8 mouse cellular contexts compared by ENCODE assay signal in genomic region chr17:12915488-12915880, GRCm38 (mm10). TPM values are rescaled to one million over a fixed set of nuclear protein-coding genes. Genes with fewer than 3 reads are reported as not detected.
DNase-seq lines count a peak whose midpoint lies in the region; ATAC-seq and TF ChIP-seq lines count a peak whose summit lies in the region.

TSS of gene Tcp1 (plus strand) at chr17:12915701.

- no peak for TF ChIP-seq CTCF in liver, adult 2 months (IDR thresholded peaks at IDR 0.05; ENCODE audit: low read depth, low read length)

- H3K79me2 ChIP-seq in liver, adult 2 months (ENCODE audit: control insufficient read depth, insufficient read depth, low read length): no peaks in the 10 kb centered on the region; the same call in 1 of the 2 replicates

- DNase-seq in liver, adult 2 months (ENCODE audit: extremely low read depth, low read depth, low spot score): peak; percentile 43
- DNase-seq in liver: no peak
- peak; percentile 47 for DNase-seq in adrenal gland, postnatal 10 days
- no peak for DNase-seq in thymus, postnatal 36 days

- peak within 1 kb of the TSS; percentile 78 for H3K9ac ChIP-seq in liver, adult 2 months (ENCODE audit: low read depth, low read length)
- H3K9ac ChIP-seq in forebrain, embryonic 12.5 days: peak within 1 kb of the TSS; percentile 97
- peak within 1 kb of the TSS; percentile 96 for H3K9ac ChIP-seq in limb, embryonic 12.5 days (replicated peaks)

- no peak for TF ChIP-seq POLR2A in liver, adult 2 months (IDR thresholded peaks at IDR 0.05; ENCODE audit: extremely low read depth, insufficient read depth, low read length)

- H3K4me2 ChIP-seq in forebrain, embryonic 12.5 days: peak within 1 kb of the TSS; percentile 83
- H3K4me2 ChIP-seq in limb, embryonic 12.5 days: peak within 1 kb of the TSS; percentile 84

- no peaks in the 10 kb centered on the region for H3K9me3 ChIP-seq in forebrain, embryonic 12.5 days
- H3K9me3 ChIP-seq in limb, embryonic 12.5 days: no peaks in the 10 kb centered on the region

- peak within 1 kb of the TSS; percentile 70 for H3K27ac ChIP-seq in liver, adult 2 months (replicated peaks; ENCODE audit: insufficient read depth, low read depth, low read length)
- peak within 1 kb of the TSS; percentile 87 for H3K27ac ChIP-seq in forebrain, embryonic 12.5 days
- peak within 1 kb of the TSS; percentile 91 for H3K27ac ChIP-seq in limb, embryonic 12.5 days

- peaks cover 2% of the 10 kb centered on the region for H3K4me1 ChIP-seq in liver, adult 2 months (ENCODE audit: control insufficient read depth, insufficient read depth, low read length)
- peaks cover 15% of the 10 kb centered on the region for H3K4me1 ChIP-seq in forebrain, embryonic 12.5 days
- H3K4me1 ChIP-seq in limb, embryonic 12.5 days (replicated peaks): peaks cover 6% of the 10 kb centered on the region

- peaks cover 43% of the 10 kb centered on the region for H3K36me3 ChIP-seq in liver, adult 2 months (ENCODE audit: control insufficient read depth, insufficient read depth, low read length)
- peaks cover 56% of the 10 kb centered on the region for H3K36me3 ChIP-seq in forebrain, embryonic 12.5 days (replicated peaks)
- peaks cover 65% of the 10 kb centered on the region for H3K36me3 ChIP-seq in limb, embryonic 12.5 days

- H3K27me3 ChIP-seq in liver, adult 2 months (ENCODE audit: control insufficient read depth, insufficient read depth, low read length): no peaks in the 10 kb centered on the region
- no peaks in the 10 kb centered on the region for H3K27me3 ChIP-seq in forebrain, embryonic 12.5 days
- no peaks in the 10 kb centered on the region for H3K27me3 ChIP-seq in limb, embryonic 12.5 days

- peak within 1 kb of the TSS; percentile 68 for H3K4me3 ChIP-seq in liver, adult 2 months (ENCODE audit: insufficient read depth, low read depth, low read length)
- H3K4me3 ChIP-seq in forebrain, embryonic 12.5 days (replicated peaks): peak within 1 kb of the TSS; percentile 96
- peak within 1 kb of the TSS; percentile 95 for H3K4me3 ChIP-seq in limb, embryonic 12.5 days (replicated peaks)

- no peak; the same call in 1 of the 2 replicates for ATAC-seq in forebrain, embryonic 12.5 days (ENCODE audit: low FRiP score)
- peak; percentile 5 to 12; a peak in 3 of 4 replicates for ATAC-seq in hematopoietic stem cell, adult 5-6 weeks (replicated peaks in 1 of 2; ENCODE audit: insufficient read depth in 1 of 2, low FRiP score in 2 of 2, low TSS enrichment in 1 of 2, low read depth in 1 of 2, poor library complexity in 2 of 2, severe bottlenecking in 2 of 2)
- peak; percentile 5; the same call in 1 of the 2 replicates for ATAC-seq in limb, embryonic 12.5 days (ENCODE audit: insufficient number of reproducible peaks, insufficient read depth, low FRiP score, low TSS enrichment, low read depth)
- no peak for ATAC-seq in neutrophil, adult 5-6 weeks (ENCODE audit: extremely low read depth, insufficient number of reproducible peaks, low FRiP score, poor library complexity, severe bottlenecking)

- under 1% methylated on average over 18 of the region's 18 CpGs for WGBS in liver, adult 2 months
- 2% methylated on average over 18 of the region's 18 CpGs for WGBS in forebrain, embryonic 12.5 days
- 1% methylated on average over 18 of the region's 18 CpGs for WGBS in limb, embryonic 12.5 days

RNA-seq across cellular contexts. Expression of gene Tcp1, which starts in this region (rescaled TPM):
- 134 and 136 TPM in 2 replicates for total RNA-seq in liver, adult 2 months (2014; rRNA removed)
- 39.9 and 50.2 TPM in 2 replicates for polyA plus RNA-seq in liver, adult 2 months (2012; rRNA removed)
- total RNA-seq in adrenal gland, postnatal 10 days (2021): 100 to 1,000 TPM; 235 to 266 TPM
- 512 and 524 TPM in 2 replicates for polyA plus RNA-seq in forebrain, embryonic 12.5 days (2016; fragmentation: Nextera tagmentation; extraction: Ambion mirVana)
- total RNA-seq in hematopoietic stem cell, adult 5-6 weeks (2017): 769 and 1,091 TPM in 2 replicates
- polyA plus RNA-seq in limb, embryonic 12.5 days (2016; fragmentation: Nextera tagmentation; extraction: Ambion mirVana): 497 and 531 TPM in 2 replicates
- total RNA-seq in neutrophil, adult 5-6 weeks (2017): 214 and 302 TPM in 2 replicates

Comparison
In these comparisons a context has a peak if more than half of its experiments do, and no peak if none do; other contexts are left out.
1. DNase-seq: peak in liver, adult 2 months (single experiment) and adrenal gland, postnatal 10 days (single experiment); none in liver (single experiment) and thymus, postnatal 36 days (0 of 2).
2. ATAC-seq: peak in hematopoietic stem cell, adult 5-6 weeks (2 of 2) and limb, embryonic 12.5 days (single experiment); none in forebrain, embryonic 12.5 days (single experiment) and neutrophil, adult 5-6 weeks (single experiment).
3. Peak in every context shown above with its lines, with median percentiles within 50 percentile points of each other: H3K27ac ChIP-seq, H3K4me3 ChIP-seq and H3K9ac ChIP-seq.